Mouse (Mus musculus): Measurements from ENCODE around the gene Ocm. TPM values are rescaled to one million over a fixed set of nuclear protein-coding genes. Genes with fewer than 3 reads are reported as not detected.

Ocm gene
- not detected for total RNA-seq (2018; cell fraction: chromatin; rRNA removed)
- not detected for total RNA-seq (2018; cell fraction: cytosol; rRNA removed)
- total RNA-seq (2018; cell fraction: nucleus; rRNA removed), result not detected
- polyA plus RNA-seq (2018), result not detected in 3 replicates

DNA sequence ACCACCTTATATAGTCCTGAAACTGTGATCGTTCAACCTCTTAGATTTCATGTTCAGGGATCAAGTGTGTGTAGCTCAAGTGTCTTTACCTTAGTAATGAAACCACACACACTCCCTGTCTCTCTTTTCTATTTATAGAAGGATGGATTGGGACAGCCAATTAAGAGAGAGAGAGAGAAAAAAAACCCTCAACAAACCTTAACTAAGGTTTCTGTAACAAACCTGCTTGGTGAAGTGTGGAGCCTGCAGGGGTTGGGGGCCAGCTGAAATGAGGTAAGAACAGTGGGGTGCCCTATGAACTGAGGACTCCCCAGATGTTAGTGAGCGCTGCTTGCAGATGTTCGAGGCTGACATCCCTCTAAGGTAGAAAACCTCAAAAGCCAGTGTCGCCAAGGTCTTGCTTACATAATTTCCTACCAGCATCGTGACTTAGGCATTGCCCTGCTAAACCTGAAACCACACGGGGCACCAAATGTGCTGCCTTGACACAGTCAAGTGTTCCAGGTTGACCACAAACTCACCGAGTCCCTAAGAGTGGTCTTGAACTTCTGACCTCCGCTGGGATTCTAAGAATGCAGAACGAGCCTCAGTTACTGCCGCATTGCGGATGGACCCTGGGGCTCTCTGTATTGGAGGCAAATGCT is at the start of gene Ocm:
Gene Ocm (minus strand): TSS at position 51 of the 644 bp plus-strand sequence.
- 22% methylated on average over 11 of the region's 11 CpGs for WGBS (ENCODE audit: missing documents)
- Histone ChIP-seq H3K4me3 (ENCODE audit: inconsistent target) (no peak within 1 kb of the TSS), H3K27ac (no peak within 1 kb of the TSS), H3K79me2 (ENCODE audit: inconsistent target) (no peaks in the 10 kb centered on the region), H3K36me3 (ENCODE audit: inconsistent target) (no peaks in the 10 kb centered on the region)

DNA sequence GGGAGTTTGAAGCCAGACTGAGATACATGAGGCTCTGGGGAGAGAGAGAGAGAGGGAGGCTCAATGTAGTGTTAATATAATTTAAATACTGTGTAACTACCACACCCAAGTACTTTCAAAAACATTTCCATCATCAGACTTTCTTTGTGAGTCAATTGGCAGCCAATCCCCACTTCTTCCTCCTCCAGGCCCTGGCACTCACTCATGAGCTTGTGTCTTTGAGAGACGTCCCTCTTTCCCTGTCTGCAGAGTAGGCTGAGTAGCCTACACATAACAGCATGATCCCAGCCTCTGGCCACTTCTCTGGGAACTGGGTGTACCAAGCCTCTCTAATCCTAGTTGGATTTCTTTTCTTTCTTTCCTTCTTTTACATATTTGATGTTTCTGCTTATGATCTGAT is 44.8 kb upstream of the Ocm start:
- H3K4me3 ChIP-seq (ENCODE audit: inconsistent target), result no peak overlapping the region
- WGBS (ENCODE audit: missing documents), result 75% methylated on average over 1 of the region's 1 CpGs
- H3K79me2 ChIP-seq (ENCODE audit: inconsistent target), result no peaks in the 10 kb centered on the region
- H3K36me3 ChIP-seq (ENCODE audit: inconsistent target), result no peaks in the 10 kb centered on the region
- no peak overlapping the region for H3K27ac ChIP-seq

DNA sequence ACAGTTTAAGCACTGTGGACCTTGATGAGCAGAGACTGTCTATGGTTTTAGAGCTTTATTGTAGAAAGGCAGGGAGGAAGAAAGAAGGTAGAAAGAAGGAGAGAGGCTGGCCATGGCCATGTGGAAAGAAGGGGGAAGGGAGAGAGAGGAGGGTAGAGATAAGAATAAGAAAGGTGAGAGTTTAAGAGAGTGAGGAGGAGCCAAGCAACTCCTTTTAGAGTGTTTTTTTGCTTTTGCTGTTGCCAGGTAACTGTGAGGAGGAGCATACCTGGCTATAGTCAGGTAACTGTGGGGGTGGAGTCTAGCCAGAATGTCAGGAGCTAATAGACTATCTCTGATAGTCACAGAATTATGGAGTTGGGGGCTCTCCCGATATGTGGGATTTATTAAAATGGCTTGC is 43.6 kb upstream of the Ocm start:
- 88% methylated on average over 1 of the region's 1 CpGs for WGBS (ENCODE audit: missing documents)
- H3K27ac ChIP-seq, result no peak overlapping the region
- no peaks in the 10 kb centered on the region for H3K79me2 ChIP-seq (ENCODE audit: inconsistent target)
- no peak overlapping the region for H3K4me3 ChIP-seq (ENCODE audit: inconsistent target)
- H3K36me3 ChIP-seq (ENCODE audit: inconsistent target), result no peaks in the 10 kb centered on the region

DNA sequence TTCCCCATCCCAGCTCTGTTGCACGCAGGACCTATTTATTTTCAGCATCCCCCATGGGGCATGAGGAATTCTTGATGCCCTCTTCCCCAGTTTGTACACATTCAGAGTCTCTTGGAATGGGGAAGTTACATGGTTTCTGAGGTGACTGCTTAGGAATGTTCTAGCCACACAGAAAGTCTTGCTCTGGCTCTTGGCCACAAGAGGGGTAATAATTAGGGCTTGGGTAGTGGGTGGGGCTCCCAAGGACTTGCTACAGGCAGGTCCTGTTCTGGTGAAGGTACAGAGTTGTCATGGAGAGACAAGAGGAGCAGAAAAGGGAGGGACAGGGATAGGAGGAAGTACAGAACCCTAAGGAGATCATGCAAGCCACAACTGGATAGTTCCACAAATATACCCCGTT is 39.6 kb upstream of the Ocm start:
- no peaks in the 10 kb centered on the region for H3K79me2 ChIP-seq (ENCODE audit: inconsistent target)
- no peak overlapping the region for H3K4me3 ChIP-seq (ENCODE audit: inconsistent target)
- 55% methylated on average over 2 of the region's 2 CpGs for WGBS (ENCODE audit: missing documents)
- no peaks in the 10 kb centered on the region for H3K36me3 ChIP-seq (ENCODE audit: inconsistent target)
- H3K27ac ChIP-seq, result no peak overlapping the region

DNA sequence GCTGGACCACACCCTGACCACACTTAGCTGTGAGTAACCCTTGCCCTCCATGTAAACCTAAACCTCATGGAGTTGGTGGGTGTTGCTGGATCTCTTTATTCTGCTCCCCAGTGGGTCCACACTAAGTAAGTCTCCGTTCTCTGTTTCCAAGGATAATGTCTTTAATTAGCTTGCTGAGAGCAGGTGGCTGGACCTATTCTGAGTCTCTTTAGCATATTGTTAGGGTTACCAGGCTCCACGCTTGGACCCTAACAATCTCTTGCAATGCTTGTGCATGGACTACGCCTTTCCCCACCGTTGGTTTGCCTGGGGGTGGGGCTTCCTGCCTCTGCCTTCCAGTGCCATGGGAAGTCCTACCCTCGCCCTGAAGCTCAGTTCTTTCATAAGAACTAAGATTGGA is 37.6 kb upstream of the Ocm start:
- H3K79me2 ChIP-seq (ENCODE audit: inconsistent target), result no peaks in the 10 kb centered on the region
- H3K36me3 ChIP-seq (ENCODE audit: inconsistent target), result no peaks in the 10 kb centered on the region
- no peak overlapping the region for H3K4me3 ChIP-seq (ENCODE audit: inconsistent target)
- H3K27ac ChIP-seq, result no peak overlapping the region
- 87% methylated on average over 5 of the region's 5 CpGs for WGBS (ENCODE audit: missing documents)

DNA sequence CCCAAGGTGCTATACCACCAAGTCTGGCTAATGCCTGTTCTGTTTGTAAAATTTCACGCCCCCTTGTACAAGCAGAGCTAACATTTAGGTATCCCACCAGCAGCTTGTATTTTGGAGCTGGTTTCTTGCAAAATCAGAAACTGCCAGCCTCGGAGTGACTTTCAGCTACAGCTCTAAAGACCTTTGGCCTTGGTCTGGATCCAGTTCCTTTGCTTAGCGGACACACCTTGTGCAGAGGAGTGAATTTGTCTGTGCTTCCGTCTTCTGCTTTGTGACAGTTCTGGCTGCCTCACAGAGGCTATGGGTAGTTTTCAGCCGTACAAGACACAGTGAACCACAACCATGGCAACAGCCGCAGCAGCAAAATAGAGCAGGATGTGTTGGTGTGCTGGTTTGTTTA is 27.9 kb upstream of the Ocm start:
- no peak overlapping the region for H3K27ac ChIP-seq
- WGBS (ENCODE audit: missing documents), result 93% methylated on average over 5 of the region's 6 CpGs
- no peaks in the 10 kb centered on the region for H3K36me3 ChIP-seq (ENCODE audit: inconsistent target)
- H3K4me3 ChIP-seq (ENCODE audit: inconsistent target), result no peak overlapping the region
- H3K79me2 ChIP-seq (ENCODE audit: inconsistent target), result no peaks in the 10 kb centered on the region

DNA sequence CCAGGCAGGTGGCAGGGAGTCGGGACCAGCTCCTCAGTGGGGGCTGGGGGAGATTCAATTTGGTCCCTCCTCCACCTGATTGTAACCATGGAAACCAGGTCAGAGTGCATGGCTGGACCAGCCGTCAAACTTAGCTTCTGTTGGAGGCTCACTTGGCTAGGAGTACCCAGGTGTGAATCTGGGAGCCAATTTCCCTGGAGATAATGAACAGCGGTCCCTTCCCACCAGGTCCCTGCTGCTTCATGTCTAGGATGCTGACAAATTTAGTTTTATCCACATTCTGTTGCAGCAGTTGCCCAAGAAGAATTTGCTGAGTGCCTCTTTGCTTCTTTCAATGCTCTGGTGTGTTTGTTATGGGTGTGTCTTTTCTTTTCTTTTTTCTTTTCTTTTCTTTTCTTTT is 27.0 kb upstream of the Ocm start:
- Histone ChIP-seq H3K79me2 (ENCODE audit: inconsistent target) (no peaks in the 10 kb centered on the region), H3K4me3 (ENCODE audit: inconsistent target) (no peak overlapping the region), H3K36me3 (ENCODE audit: inconsistent target) (no peaks in the 10 kb centered on the region), H3K27ac (no peak overlapping the region)
- WGBS (ENCODE audit: missing documents), result 86% methylated on average over 2 of the region's 3 CpGs

DNA sequence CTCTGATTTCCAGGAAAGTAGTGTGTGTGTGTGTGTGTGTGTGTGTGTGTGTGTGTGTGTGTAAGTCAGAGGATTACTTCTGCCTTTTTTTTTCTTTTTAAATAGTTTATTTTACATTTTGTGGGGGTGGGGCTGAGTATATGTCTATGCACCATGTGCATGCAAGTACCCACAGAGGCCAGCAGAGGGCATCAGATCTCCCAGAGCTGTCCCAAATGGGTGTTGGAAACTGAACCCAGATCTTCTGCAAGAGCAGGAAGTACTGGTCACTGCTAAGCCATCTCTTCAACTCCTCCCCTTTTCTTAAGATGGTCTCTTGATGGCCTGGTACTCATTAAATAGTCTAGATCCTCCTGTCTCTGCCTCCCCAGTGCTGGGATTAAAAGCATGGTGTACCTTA is 24.8 kb upstream of the Ocm start:
- H3K36me3 ChIP-seq (ENCODE audit: inconsistent target), result no peaks in the 10 kb centered on the region
- H3K4me3 ChIP-seq (ENCODE audit: inconsistent target), result no peak overlapping the region
- H3K27ac ChIP-seq, result no peak overlapping the region
- no peaks in the 10 kb centered on the region for H3K79me2 ChIP-seq (ENCODE audit: inconsistent target)

DNA sequence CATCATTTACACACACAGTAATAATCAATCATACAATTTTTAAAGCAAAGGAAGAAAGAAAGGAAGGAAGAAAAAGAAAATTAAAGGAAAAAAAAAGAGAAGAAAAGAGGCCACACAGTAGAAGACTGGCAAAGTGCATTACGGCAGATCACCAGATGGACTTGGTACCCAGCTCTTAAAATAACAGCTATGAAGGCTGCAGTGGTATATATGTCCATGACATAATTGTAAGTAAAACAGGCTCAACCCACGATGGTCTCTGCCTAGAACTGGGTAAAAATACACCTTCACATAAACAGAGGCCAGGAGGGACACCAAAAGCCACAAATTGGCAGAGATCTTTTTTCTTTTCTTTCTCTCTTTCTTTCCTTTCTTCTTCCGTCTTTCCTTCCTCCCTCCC is 23.4 kb upstream of the Ocm start:
- Histone ChIP-seq H3K27ac (no peak overlapping the region), H3K4me3 (ENCODE audit: inconsistent target) (no peak overlapping the region), H3K36me3 (ENCODE audit: inconsistent target) (no peaks in the 10 kb centered on the region), H3K79me2 (ENCODE audit: inconsistent target) (no peaks in the 10 kb centered on the region)
- WGBS (ENCODE audit: missing documents), result 76% methylated on average over 2 of the region's 3 CpGs

DNA sequence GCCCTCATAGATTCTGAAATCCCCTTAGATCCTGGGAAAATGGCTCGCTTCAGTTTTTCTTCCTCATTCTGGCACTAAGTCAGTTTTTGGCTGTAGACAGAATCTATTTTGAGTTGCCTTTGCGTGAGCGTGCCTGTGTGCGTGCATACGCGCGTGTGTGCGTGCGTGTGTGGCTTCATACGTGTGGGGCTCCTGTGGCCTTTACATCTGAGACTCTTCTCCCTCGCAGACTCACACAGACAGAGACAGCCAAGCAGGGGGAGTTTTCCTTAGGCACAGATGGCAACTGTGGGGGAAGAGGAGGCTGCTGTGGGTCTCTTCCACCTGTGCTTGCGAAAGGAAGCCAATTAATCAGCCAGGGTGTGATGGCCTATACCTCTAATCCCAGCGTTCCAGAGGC is 20.9 kb upstream of the Ocm start:
- 53% methylated on average over 13 of the region's 13 CpGs for whole genome bisulfite sequencing (ENCODE audit: missing documents)
- H3K79me2 ChIP-seq (ENCODE audit: inconsistent target), result no peaks in the 10 kb centered on the region
- no peaks in the 10 kb centered on the region for H3K36me3 ChIP-seq (ENCODE audit: inconsistent target)
- H3K27ac ChIP-seq, result no peak overlapping the region
- no peak overlapping the region for H3K4me3 ChIP-seq (ENCODE audit: inconsistent target)

DNA sequence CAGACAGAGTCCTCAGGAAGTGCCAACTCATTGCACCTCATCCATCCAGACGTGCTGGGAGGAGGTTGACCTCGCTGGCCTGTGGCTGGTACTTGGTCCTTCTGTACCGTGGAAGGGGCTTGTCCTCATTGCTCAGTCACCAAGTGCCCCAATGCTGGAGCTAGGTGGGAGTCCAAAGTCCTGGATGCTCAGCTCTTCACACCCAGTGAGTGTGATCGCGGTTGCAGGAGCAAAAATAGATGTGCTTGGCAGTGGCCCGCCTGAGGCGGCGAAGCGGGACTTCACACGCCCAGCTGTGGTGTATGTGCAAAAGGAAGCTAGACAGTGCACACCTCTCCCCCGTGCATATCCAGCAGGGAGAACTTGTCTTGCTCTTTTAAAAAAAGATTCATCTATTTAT is 16.7 kb upstream of the Ocm start:
- 87% methylated on average over 11 of the region's 11 CpGs for WGBS (ENCODE audit: missing documents)
- Histone ChIP-seq H3K4me3 (ENCODE audit: inconsistent target) (no peak overlapping the region), H3K36me3 (ENCODE audit: inconsistent target) (no peaks in the 10 kb centered on the region), H3K27ac (no peak overlapping the region), H3K79me2 (ENCODE audit: inconsistent target) (no peaks in the 10 kb centered on the region)

DNA sequence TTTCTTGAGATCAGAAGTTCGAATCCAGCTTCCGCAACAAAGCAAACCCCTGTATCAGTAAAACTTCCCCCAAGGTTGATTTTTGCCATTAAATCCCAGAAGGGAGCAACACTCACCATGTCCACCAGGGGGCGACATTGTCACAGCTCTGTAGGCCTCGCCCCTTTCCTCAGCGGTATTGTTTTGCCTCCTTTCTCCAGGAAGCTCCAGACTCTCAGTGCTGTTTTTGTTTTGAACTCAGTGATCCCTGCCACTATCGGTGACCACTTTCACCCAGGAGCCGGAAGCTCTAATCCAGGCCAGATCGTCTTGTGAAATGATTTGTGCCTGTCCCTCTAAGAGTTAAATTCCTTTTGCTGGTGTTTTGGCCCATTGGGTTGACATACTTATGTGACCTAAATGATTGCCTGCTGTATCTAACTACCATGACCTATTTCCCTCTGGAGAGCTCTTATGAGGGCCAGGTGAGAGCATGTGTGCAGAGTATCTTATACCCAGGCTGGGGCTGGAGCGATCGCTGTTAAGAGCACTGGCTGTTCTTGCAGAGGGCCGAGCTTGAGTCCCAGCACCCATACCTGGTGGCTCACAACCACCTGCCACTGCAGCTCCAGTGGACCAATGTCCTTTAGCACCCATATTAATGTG is 14.4 kb upstream of the Ocm start:
- Histone ChIP-seq H3K4me3 (ENCODE audit: inconsistent target) (no peak overlapping the region), H3K79me2 (ENCODE audit: inconsistent target) (no peaks in the 10 kb centered on the region), H3K36me3 (ENCODE audit: inconsistent target) (no peaks in the 10 kb centered on the region), H3K27ac (no peak overlapping the region)
- 40% methylated on average over 11 of the region's 11 CpGs for WGBS (ENCODE audit: missing documents)

DNA sequence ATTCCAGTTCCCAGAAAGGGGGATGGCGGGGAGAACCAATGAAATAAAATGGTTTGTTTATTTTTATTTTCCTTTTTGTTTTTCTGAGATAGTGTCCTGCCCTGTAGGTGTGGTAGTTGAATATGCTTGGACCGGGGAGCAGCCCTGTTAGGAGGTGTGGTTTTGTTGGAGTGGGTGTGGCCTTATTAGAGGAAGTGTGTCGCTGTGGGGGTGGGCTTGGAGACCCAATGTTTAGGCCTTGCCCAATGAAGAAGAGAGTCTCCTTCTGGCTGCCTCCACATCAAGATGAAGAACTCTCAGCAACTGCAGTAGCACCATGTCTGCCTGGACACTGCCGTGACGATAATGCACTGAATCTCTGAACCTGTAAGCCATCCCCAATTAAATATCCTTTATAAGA is 13.4 kb upstream of the Ocm start:
- 84% methylated on average over 5 of the region's 5 CpGs for WGBS (ENCODE audit: missing documents)
- Histone ChIP-seq H3K4me3 (ENCODE audit: inconsistent target) (no peak overlapping the region), H3K79me2 (ENCODE audit: inconsistent target) (no peaks in the 10 kb centered on the region), H3K27ac (no peak overlapping the region), H3K36me3 (ENCODE audit: inconsistent target) (no peaks in the 10 kb centered on the region)

DNA sequence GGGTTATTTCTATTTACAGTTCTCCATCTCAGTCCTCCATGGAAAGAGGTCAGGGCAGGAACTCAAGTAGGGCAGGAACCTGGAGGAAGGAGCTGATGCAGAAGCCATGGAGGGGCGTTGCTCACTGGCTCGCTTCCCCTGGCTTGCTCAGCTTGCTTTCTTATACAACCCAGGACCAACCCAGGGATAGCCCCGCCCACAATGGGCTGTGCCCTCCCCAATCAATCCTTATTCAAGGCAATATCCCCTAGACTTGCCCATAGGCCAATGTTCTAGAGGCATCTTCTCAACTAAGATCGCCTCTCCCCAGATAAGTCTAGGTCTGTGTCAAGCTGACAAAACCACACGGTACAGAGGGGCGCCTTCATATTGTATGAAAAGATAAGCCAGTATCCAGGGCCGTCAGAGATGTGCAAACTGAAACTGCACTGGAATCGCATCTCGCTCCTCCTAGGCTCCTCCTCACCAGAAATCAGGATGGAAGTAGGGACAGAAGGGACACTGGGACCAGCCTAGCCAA is 12.7 kb upstream of the Ocm start:
- WGBS (ENCODE audit: missing documents), result 93% methylated on average over 8 of the region's 9 CpGs
- H3K4me3 ChIP-seq (ENCODE audit: inconsistent target), result no peak overlapping the region
- no peak overlapping the region for H3K27ac ChIP-seq
- H3K79me2 ChIP-seq (ENCODE audit: inconsistent target), result no peaks in the 10 kb centered on the region
- H3K36me3 ChIP-seq (ENCODE audit: inconsistent target), result no peaks in the 10 kb centered on the region

DNA sequence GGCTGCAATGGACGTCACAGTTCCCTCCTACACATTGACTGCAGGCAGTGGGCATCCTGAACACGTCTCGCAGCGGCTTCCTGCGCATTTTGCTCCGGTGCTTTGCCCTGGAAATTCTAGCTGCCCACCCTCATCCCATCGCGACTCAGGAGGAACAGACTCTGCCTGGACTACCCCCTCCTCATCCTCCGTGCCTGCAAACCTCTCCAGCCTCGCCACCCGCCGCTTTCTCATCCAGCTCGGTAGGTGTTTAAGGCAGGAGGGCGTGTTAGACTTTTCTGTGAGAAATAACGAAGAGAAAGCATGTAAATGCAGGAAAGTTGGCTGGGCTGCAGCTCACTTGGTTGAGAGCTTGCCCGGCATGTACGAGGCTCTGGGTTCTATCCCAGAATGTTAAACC is 10.5 kb upstream of the Ocm start:
- Histone ChIP-seq H3K27ac (no peak overlapping the region), H3K79me2 (ENCODE audit: inconsistent target) (no peaks in the 10 kb centered on the region), H3K4me3 (ENCODE audit: inconsistent target) (no peak overlapping the region), H3K36me3 (ENCODE audit: inconsistent target) (no peaks in the 10 kb centered on the region)
- WGBS (ENCODE audit: missing documents), result 70% methylated on average over 17 of the region's 17 CpGs

All from macrophage (primary cell).